Mouse (Mus musculus): ENCODE data around the gene Ros1.

Ros1 gene

GRCm38 (mm10) chr10:52194957-52195852, at the start of gene Ros1:
Gene Ros1, minus strand, starts transcription at chr10:52195244.
- DNase-seq (ENCODE audit: low read depth), result no peak

- no peak for DNase-seq (ENCODE audit: low read depth)
These were observed 47.8 kb upstream of the Ros1 start for GRCm38 (mm10) chr10:52242680-52243323.

- DNase-seq (ENCODE audit: low read depth), result no peak
These were observed 47.0 kb upstream of the Ros1 start for GRCm38 (mm10) chr10:52242015-52242414.

GRCm38 (mm10) chr10:52235461-52235860, 40.4 kb upstream of the Ros1 start:
- DNase-seq (ENCODE audit: low read depth), result no peak

- no peak for DNase-seq (ENCODE audit: low read depth)
These were observed 39.6 kb upstream of the Ros1 start for GRCm38 (mm10) chr10:52234654-52234981.

- DNase-seq (ENCODE audit: low read depth), result no peak
These were observed 39.1 kb upstream of the Ros1 start for GRCm38 (mm10) chr10:52233969-52234653.

- DNase-seq (ENCODE audit: low read depth), result no peak
These were observed 38.4 kb upstream of the Ros1 start, which contains the start of gene Dcbld1 for GRCm38 (mm10) chr10:52233301-52233968. Gene Dcbld1, plus strand, starts transcription at chr10:52233619.

- no peak for DNase-seq (ENCODE audit: low read depth)
These were observed 37.4 kb upstream of the Ros1 start for GRCm38 (mm10) chr10:52232196-52233176.

GRCm38 (mm10) chr10:52219600-52219999, 24.6 kb upstream of the Ros1 start:
- DNase-seq (ENCODE audit: low read depth), result no peak

- DNase-seq (ENCODE audit: low read depth), result no peak
These were observed 22.5 kb upstream of the Ros1 start for GRCm38 (mm10) chr10:52217564-52217934.

GRCm38 (mm10) chr10:52216797-52217563, 21.9 kb upstream of the Ros1 start:
- no peak for DNase-seq (ENCODE audit: low read depth)

- no peak for DNase-seq (ENCODE audit: low read depth)
These were observed 20.3 kb upstream of the Ros1 start for GRCm38 (mm10) chr10:52215267-52215818.

- DNase-seq (ENCODE audit: low read depth), result no peak
These were observed 9.0 kb upstream of the Ros1 start for GRCm38 (mm10) chr10:52204006-52204405.

- DNase-seq (ENCODE audit: low read depth), result no peak
These were observed 9.1 kb downstream of the Ros1 start for GRCm38 (mm10) chr10:52185900-52186299.

- no peak for DNase-seq (ENCODE audit: low read depth)
These were observed 12.2 kb downstream of the Ros1 start for GRCm38 (mm10) chr10:52182878-52183277.

GRCm38 (mm10) chr10:52174376-52174775, 20.7 kb downstream of the Ros1 start:
- DNase-seq (ENCODE audit: low read depth), result no peak

- DNase-seq (ENCODE audit: low read depth), result no peak
These were observed 24.6 kb downstream of the Ros1 start for GRCm38 (mm10) chr10:52170489-52170888.

GRCm38 (mm10) chr10:52169841-52170240, 25.2 kb downstream of the Ros1 start:
- no peak for DNase-seq (ENCODE audit: low read depth)

- no peak for DNase-seq (ENCODE audit: low read depth)
These were observed 29.7 kb downstream of the Ros1 start for GRCm38 (mm10) chr10:52165376-52165775.

GRCm38 (mm10) chr10:52160604-52161003, 34.4 kb downstream of the Ros1 start:
- DNase-seq (ENCODE audit: low read depth), result no peak

Measured in c-Kit-positive CD71-negative TER-119-negative erythroid progenitor cells, embryonic 14.5 days (primary cell).